Mouse (Mus musculus) fibroblast of lung, adult 2 months (primary cell): ENCODE measurements around the gene Arhgap25.
"Not testable (repeated sequence)": the region's sequence is repeated elsewhere in the genome, so short reads cannot be mapped to it uniquely, and the experiment has no call there.

Source experiments
- DNase-seq: peaks from one replicate; pipeline ENCODE4 v3.0.0-alpha.2; 2011; ENCODE audit warnings: low read depth

Arhgap25 gene

DNA sequence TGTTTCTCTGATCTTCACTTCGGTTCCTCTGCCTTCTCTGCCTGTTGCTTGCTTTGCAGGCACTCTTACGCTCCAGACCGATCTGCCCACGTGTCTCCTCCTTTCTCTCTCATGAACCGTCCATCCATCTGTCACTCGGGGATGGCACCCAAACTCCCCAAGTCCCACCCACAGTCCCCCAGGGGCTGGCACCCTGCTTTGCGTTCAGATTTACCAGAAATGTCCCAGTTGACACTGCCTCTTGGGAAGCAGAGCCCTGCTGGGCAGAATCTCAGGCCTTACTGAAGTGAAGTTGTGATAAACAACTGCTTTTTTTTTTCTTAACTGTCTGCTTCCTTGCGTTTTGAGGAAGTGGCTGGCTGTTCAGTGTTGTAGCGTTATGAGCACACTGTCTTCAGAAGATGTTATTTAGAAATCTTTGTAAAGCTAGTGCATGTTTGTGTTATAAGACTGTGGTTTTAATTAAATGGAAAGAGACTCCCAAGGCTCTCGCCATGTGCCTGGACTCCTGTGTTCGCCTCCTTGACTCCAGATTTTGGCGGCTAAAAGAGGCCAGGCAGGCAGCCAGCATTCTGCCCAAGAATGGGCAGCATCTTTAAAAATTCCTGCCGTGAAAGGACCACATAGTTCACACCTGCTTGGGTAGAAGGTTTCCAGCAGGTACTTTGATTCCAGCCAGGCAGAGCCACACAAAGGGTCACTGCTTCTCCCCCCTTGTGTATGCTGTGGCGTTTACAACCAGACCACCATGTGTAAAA is at the start of gene Arhgap25:
TSS of gene Arhgap25 (minus strand) at position 307 of the 758 bp plus-strand sequence.
- DNase-seq: no peak

- DNase-seq: peak; percentile 86
Observed at GRCm38 (mm10) chr6:87582456-87582855, 49.4 kb upstream of the Arhgap25 start.

DNA sequence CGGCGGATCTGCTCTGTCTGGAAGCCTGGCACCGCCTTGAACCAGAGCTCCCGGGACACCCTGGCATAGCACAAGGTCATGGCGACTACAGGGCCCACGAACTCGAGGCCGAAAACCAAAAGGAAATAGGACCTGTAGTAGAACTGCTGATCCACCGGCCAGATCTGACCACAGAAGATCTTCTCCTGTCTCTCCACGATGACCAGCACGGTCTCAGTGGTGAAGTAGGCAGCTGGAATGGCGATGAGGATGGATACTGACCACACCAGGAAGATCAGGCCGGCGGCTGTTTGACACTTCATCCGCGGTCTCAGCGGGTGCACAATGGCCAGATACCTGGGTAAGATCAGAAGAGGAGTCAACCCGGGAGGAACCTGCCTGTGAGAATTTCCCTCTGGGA is 48.5 kb upstream of the Arhgap25 start:
- no peak for DNase-seq

DNA sequence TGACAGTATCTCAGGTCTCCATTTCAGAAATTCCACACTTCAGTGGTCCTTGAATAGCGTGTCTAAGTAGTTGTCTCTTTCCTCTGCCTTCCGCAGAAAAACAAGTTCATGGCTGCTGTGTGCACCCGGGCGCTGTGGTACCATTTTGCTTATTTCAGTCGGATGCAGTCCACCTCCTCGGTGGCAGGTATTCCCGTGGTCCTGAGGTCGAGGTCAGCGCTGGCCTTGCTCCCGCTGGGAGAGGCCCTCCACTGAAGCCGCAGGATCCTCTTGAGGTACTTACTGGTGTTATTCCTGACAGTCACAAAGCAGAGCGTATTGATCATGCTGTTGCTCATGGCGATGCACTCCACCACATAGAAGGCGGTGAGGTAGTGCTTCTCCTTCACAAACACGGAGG is 48.0 kb upstream of the Arhgap25 start:
- DNase-seq: no peak

- no peak for DNase-seq
Observed at GRCm38 (mm10) chr6:87578247-87578646, 45.2 kb upstream of the Arhgap25 start.

GRCm38 (mm10) chr6:87576648-87577330 is 43.7 kb upstream of the Arhgap25 start:
- DNase-seq: no peak

DNA sequence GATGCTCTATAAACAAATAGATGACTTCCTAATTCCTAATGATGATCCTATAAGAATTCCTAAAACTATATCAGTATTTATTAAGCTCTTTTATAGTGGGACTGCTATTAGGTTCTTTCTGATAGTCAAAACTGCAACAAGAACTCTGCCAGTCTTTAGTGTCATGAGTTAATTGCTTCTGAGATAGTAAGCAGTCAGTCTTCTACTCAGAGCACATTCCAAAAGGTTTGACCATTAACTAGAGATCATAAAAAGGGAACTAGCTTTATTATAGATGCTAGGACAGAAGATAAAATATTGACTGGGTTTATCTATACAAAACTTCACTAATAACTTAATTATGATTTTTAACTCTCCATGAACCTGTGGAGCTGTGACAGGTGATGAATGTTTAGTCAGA is 38.8 kb upstream of the Arhgap25 start:
- DNase-seq: not testable (repeated sequence)

DNA sequence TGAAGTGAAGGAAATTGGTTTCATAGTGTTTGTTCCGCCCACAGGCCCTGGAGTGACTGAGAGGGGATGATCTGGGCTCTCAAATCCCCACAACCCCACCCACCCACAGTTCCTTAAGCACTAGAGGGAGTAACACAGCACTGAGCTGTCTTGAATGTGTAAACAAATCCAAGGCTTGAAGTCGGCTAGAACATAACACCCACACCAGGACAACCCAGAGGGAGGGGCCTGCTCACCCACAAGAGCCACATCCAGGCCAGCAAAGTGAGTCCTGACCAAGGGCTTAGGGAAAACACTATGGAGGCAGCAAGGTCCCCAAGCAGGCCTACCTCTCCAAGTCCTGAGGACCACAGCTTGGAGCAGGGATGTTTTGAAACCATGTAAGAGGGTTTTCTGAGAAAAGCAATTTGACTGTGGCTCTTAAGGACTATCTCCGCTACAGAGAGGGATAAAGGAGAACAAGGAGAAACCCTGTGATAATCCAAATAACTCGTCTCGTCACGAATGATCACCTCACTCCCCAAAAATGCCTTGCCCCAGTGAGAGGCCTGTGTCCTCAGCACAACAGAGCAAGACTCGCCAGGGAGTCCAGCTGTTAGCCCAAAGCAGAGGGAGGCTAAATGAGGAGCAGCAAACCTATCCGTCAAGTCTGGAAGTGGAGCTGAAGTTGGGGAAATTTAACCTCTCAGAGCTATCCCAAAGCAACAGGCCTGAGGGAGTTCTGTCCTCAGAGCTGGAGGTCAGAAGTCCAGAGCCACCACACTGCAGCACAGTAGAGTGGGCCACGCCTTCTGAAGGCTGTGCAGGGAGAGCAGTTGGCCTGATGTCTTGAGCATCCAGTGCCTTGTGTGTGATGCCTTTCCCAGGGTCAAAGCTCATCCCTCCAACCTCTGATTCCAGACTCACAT is 34.9 kb upstream of the Arhgap25 start:
- DNase-seq: no peak

GRCm38 (mm10) chr6:87565166-87565565 is 32.1 kb upstream of the Arhgap25 start:
- DNase-seq: peak; percentile 61

DNA sequence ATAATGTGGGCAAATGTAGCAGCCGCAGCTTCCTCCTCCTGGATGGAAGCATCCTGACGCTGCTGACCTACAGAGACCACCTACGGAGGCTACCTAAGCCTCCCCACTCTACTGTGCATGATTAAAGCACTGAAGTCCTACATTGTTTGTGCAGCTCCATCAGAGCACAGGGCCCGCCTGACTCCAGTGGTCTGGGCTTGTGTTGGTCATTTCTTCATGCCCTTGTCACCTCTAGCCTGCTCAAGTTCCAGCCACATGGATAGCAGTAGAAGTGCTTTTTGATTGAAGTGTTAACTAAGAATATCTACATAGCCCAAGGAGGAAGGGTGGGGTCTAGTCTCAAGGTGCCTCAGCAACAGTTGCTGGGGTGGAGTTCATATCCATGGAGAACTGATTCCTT is 31.3 kb upstream of the Arhgap25 start:
- no peak for DNase-seq

DNA sequence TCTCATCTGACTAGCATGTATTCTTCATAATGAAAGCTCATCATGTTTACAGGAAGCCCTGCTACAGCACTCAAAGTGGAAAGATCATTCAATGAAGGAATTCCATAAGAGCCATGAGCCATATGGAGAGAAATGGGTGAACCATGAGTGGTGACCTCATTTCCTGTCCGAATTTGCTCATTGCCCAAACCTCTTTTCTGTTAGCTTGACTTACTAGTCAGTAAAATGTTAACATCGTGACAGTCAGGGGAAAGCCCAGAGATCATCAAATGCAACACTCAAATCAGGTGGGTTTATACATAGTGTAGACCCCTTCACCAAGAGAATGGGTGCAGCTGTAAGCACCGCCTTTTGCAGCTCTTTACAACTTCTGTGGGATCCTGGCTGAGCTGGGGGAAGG is 20.7 kb upstream of the Arhgap25 start:
- DNase-seq: no peak

DNA sequence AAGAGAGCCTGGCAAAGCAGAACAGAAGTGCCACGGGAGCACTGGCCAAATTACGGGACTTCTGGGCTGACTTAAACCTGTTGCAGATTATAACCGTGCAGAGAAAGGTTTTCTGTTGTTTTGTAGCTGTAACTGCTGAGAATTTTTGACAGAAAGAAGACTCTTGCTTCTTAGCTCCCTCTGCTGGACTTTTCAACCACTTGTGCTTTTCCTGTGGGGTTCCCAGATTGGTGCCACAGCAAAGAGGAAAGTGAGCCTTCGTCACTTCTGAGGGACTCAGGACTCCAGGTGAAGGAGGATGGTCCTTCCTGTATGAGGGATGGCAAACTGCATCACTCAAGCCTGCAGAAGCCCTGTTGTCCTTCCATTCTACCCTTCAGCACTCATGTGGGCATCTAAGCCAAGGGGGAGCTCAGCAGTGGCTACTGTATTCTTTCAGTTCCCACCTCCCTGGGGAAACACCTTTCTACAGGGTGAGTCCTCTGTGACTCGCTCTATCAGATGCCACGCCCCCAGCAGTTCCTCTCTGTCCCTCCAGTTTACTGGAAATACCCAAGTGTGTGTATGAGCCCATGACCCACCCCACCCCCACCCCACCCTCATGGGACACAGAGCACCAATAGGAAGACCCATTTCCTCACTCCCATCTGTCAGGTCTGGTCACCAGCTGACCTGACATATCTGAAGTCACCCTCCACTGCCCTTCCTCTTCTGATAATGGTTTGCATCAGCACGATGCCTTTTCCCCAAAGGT is 19.2 kb upstream of the Arhgap25 start:
- no peak for DNase-seq

DNA sequence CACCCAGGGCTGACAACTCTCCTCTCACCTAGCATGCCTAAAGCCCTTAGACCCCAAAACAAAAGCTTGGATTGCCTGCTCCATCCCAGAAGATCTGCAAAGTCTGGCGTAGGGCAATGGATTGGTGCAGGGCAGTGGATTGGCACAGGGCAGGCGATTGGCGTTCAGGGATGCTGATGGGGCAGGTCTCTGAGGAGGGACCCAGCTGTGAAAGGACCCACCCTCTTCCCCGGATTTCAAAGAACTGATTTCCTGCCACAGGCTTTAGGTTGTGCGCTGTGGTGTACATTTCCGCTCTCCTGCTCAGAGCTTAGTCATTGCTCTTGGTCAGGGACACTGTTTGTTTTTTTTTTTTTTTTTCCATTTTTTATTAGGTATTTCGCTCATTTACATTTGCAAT is 14.8 kb upstream of the Arhgap25 start:
- DNase-seq: no peak

- DNase-seq: no peak
Observed at GRCm38 (mm10) chr6:87547431-87547830, 14.4 kb upstream of the Arhgap25 start.

GRCm38 (mm10) chr6:87545331-87546217 is 12.5 kb upstream of the Arhgap25 start:
- no peak for DNase-seq

DNA sequence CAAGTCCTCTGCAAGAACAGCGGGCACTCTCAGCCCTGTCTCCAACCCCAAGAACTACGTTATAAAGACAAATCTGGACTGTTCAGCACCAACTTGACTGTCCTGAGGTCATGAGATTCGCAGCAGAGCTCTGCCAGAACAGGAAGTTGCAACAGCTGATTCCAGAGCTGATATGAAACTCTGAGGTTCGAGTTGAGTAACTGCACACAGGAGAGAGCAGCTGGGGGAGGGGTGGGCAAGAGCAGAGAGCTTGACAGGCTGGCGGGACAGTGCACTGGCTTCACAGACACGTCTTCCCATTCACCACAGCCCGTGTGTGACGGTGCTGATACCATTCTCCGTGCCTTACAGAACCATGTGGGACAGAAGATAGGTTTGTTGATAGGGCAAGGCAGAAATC is 9.0 kb upstream of the Arhgap25 start:
- no peak for DNase-seq

DNA sequence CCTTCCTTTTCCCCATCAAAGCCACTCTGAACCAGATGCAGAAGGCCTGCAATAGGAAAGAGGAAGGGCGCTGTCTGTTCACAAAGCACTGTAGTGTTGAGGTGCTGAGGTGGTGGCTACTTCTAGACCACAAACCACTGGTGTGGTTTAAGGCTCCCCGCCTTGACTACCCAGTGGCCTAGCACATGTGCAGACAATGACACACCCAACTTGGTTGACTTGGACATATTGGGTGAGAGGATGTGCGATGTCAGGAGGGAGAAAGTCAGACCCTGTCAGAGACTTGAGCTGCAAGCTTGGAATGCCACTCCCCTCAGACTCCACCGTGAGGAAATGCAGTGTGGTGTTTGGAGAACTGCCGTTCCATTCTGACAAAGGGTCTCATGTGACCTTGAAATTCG is 8.1 kb upstream of the Arhgap25 start:
- DNase-seq: no peak

DNA sequence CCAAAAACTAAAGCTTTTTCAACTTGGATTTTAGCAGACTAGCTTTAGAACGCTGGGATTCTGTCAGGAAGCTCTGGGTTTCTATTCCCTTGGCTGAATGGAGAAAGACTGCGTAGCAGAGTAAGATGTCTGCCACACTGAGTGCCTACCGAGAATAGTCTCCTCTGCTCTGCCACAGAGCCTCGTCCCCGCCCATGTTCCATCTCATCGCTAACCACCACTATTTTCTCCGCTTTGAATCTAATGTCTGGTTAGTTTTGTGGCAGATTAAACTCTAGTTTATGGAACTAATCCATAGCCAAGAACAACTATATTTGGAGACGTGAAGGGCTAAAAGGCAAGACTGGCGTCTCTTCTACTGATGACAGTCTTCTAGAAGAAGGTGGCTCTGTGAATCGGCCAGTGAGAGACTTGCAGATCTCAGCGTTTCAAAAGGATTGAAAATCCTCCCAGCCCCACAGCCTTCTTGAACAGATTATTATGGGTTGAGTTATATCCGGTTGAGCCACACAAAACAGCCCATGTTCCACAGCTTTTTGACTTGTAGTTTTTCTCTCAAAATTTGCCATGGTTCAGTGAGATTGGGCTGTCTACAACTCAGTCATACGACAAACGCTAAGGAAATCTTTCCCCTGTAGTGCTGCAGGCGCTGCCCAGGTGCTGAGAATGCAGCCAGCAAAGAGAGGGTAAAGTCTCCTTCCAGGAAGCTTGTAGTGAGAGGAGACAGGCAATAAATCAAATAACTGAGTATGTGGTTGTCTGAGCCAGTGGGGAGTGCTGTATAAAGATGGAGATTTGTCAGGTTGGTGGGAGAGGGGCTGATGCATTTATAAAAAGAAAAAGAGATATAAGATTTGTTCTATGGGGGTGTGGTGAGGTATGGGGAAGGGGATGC is 5.6 kb upstream of the Arhgap25 start:
- DNase-seq: no peak

GRCm38 (mm10) chr6:87537678-87538077 is 4.6 kb upstream of the Arhgap25 start:
- DNase-seq: no peak

DNA sequence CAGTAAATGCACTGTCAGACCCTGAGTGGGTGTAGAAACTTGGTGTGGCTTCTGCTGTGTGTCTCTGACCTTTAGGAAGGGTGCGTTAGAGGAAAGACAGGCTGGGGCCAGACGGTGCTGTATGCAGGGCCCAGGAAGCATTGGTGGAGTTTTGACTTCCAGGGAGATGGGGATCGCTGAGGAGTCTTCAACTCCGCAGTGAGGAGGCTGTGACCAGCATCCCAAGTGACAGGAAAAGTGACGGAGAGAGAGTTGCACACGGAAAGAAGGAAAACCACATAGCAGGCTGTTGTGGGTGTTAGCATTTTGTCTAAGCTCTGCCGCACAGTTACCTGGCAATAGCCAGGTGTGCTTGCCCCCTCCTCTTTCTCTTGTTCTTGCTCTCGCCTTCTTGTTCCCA is 3.2 kb upstream of the Arhgap25 start:
- DNase-seq: no peak
